Mouse (Mus musculus): ENCODE results near the gene Caly.
A peak's percentile ranks its signal among the peaks of the same experiment; 100 is the strongest.

Gene Caly

GRCm38 (mm10) chr7:140082242-140082678 is at the start of gene Caly:
Caly (minus strand) TSS chr7:140082548.
- no peak for DNase-seq (ENCODE audit: low spot score)

DNA sequence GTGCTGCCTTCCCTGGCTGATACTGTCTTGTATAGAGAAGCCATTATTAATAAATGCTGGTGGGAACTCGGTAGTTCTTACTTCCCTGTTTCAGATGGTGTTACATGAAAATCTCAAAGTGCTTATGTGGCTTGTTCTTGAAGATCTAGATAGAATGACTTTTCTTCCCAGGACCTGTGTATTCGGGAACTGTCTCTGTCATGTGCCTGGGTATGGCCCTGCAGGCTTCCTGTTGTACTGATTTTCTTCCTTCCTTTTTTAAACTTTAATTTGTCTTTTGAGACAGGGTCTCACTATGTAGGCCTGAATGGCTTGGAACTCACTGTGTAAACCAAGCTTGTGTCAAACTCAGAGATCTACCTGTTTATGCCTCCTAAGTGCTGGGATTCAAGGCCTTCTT is 45.6 kb upstream of the Caly start:
- DNase-seq (ENCODE audit: low spot score), result no peak

GRCm38 (mm10) chr7:140126934-140127333 is 44.6 kb upstream of the Caly start:
- DNase-seq (ENCODE audit: low spot score), result no peak

- DNase-seq (ENCODE audit: low spot score), result no peak
These were observed 43.6 kb upstream of the Caly start for GRCm38 (mm10) chr7:140126022-140126350.

DNA sequence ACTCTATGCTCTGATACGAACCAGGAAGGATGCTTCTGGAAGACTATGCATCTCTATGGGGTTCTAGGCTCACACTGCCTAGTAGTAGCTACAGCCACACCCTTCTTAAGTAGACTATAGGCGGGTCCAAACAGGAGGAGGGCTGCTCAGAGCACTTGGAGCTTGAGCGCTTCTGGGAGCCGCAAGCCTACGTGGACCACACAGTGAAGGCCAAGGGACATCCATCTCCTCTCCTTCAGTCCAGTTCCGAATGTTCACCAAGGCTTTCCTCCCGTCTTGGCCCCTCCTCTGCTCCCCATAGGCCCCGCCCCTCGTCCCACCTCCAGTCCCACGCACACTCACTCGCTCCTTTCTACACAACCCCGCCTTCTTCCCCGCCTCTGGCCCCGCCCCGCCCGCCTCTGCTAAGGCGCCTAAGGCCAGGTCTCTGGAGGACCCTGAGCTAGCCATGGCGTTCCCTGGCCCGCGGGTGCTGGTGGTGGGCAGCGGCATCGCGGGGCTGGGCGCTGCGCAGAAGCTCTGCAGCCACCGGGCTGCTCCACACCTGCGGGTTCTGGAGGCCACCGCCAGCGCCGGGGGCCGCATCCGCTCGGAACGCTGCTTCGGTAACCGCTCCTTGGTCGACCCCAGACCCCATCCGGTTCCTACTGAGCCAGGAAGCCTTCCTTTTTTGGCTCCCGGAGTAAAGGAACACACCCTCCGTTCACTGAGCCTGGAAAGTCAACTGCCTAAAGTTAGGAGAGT is 43.1 kb upstream of the Caly start:
- peak; percentile 77 for DNase-seq (ENCODE audit: low spot score)

GRCm38 (mm10) chr7:140124382-140124781 is 42.0 kb upstream of the Caly start:
- DNase-seq (ENCODE audit: low spot score), result no peak

DNA sequence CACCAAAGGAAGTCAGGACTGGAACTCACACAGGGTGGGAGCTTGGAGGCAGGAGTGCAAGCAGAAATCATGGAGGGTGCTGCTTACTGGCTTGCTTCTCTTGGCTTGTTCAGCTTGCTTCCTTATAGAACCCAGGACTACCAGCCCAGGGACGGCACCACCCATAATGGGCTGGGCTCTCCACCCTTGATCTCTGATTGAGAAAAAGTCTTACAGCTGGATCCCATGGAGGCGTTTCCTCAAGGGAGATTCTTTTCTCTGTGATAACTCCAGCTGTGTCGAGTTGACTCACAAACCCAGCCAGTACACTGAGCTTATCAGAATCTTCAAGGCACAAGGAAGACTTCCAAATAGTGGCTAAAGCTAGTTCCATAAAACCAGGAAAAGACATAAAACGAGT is 40.4 kb upstream of the Caly start:
- DNase-seq (ENCODE audit: low spot score), result no peak

DNA sequence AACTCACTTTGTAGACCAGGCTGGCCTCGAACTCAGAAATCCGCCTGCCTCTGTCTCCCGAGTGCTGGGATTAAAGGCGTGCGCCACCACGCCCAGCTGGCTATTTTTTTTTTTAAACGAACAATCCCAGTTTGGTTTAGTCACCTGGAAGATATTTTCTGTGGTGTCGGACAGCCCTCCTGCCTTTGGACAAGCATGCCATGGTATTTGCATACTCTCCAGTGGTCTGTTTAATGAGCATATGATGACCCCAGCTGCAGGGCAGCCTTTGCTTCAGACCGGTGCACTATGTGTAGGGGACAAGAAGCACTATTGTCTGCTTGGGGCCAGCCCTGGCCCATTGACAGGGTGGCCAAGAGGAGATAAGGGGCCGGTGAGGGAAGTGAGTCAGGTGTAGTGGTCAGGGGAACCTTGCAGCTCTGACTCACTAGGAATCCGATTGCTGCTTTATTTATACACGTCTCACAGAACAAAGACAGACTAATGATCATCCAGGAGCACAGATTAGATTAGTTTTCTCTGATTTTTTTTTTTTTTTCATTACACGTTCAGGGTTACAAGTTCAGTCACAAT is 39.1 kb upstream of the Caly start:
- no peak for DNase-seq (ENCODE audit: low spot score)

GRCm38 (mm10) chr7:140120484-140120883 is 38.1 kb upstream of the Caly start:
- DNase-seq (ENCODE audit: low spot score), result no peak

- peak; percentile 64 for DNase-seq (ENCODE audit: low spot score)
These were observed 34.1 kb upstream of the Caly start, which contains the start of gene Echs1 for GRCm38 (mm10) chr7:140116329-140117054. Echs1 (minus strand) TSS chr7:140116476.

DNA sequence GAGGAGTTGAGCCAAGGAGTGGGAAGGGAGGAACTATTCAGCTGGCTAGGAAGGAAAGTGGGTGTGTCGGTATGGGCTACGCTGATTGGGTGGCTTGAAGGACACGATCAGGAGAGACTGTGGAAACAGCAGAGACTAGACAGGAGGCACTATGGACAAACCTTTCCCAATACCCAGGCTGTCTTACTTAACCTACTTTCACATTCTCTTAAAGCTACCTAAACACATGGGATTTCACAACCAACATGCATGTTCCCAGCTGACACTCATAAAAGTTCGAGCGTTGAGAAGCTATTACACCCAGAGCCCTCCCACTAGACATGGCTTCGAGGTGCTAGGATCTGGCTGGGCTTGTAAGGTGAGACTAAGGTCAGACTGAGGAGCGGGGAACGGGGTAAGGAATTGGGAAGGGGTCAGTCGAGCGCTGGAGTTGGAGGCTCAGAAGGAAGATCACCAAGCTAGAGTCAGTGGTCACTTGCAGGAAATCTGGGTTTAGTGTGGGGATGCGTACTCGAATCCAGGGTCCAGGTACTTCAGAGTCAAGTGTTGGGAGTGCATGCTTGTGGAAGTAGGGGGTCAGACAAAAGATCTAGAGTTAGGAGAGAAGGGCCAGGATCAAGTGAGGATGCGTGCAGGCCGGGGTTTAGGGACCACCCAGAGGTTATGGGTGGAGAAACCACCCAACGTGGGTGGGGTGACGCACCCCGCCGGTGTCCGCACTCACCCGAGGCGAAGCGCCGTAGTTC is 33.4 kb upstream of the Caly start, which contains the start of gene Paox:
Paox (plus strand) TSS at position 217 of the 746 bp plus-strand sequence.
- no peak for DNase-seq (ENCODE audit: low spot score)

DNA sequence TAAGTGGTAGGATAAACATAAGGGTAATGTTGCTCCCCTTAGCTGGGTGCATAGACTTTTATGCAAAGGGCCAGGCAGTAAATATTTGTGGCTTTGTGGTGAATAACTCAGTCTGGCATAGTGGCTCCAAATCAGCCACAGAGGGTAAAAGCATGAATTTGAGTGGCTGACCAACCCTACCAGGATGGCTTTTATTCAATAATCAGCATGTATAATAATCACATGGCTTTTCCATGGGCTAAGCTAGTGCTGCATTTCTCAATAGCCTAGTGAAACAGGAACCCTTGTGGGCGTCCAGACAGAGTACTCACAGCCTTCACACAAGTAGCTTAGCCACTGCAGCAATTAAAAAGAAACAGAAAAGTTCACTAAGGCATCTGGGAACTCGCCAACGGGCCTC is 29.6 kb upstream of the Caly start:
- no peak for DNase-seq (ENCODE audit: low spot score)

- no peak for DNase-seq (ENCODE audit: low spot score)
These were observed 21.7 kb upstream of the Caly start for GRCm38 (mm10) chr7:140104009-140104408.

GRCm38 (mm10) chr7:140101993-140102860 is 19.9 kb upstream of the Caly start, which contains the start of gene Fuom:
Fuom (minus strand) TSS chr7:140102441.
- peak; percentile 50 for DNase-seq (ENCODE audit: low spot score)

GRCm38 (mm10) chr7:140101498-140101897 is 19.1 kb upstream of the Caly start:
- no peak for DNase-seq (ENCODE audit: low spot score)

- DNase-seq (ENCODE audit: low spot score), result no peak
These were observed 16.1 kb upstream of the Caly start for GRCm38 (mm10) chr7:140098466-140098865.

GRCm38 (mm10) chr7:140096055-140096454 is 13.7 kb upstream of the Caly start:
- no peak for DNase-seq (ENCODE audit: low spot score)

DNA sequence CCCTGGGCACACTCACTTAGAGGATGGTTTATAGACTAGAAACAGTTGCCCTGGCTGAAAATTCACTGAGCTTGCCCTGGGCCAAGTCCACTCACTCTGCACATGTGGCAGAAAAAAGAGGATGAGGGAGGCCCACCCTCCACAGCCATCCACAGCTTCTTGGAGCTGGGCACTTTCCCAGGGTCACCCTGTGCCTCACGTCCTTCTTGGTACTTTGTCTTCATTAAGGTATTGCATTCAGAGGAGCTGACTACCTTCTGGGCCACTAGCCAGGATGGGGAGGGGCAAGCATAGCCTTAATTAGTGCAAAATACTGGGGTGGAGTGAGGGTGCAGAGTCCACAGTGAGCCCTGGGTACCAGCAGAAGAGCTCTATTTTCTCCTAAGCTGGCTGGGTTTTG is 13.2 kb upstream of the Caly start:
- no peak for DNase-seq (ENCODE audit: low spot score)

DNA sequence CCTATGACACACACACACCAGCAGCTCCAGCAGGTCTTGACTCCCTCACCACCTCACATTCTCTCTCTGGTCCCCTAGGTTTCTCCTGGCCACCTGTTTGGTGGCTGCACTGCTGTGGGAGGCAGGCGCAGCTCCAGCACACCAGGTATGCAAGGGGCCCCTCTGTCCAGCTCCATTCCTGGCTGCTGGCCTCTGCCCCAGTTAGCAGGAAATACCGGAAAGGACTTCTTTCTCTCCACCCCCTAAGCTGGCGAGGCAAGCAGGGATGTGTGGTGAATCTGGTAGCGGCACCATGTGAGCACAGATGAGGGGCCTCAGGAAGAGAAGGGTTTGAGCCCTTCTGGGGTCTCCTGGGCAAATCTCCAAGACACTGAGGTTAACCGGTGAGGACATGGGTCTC is 12.6 kb upstream of the Caly start:
- no peak for DNase-seq (ENCODE audit: low spot score)

- no peak for DNase-seq (ENCODE audit: low spot score)
These were observed 10.7 kb upstream of the Caly start, which contains the start of gene Prap1 for GRCm38 (mm10) chr7:140092924-140093528. Prap1 (plus strand) TSS chr7:140093395.

- DNase-seq (ENCODE audit: low spot score), result no peak
These were observed 8.3 kb upstream of the Caly start for GRCm38 (mm10) chr7:140090601-140091000.
